Mouse (Mus musculus): ENCODE data around the gene Hirip3.
"Not testable (repeated sequence)": the region's sequence is repeated elsewhere in the genome, so short reads cannot be mapped to it uniquely, and the experiment has no call there.

Hirip3 gene

DNA sequence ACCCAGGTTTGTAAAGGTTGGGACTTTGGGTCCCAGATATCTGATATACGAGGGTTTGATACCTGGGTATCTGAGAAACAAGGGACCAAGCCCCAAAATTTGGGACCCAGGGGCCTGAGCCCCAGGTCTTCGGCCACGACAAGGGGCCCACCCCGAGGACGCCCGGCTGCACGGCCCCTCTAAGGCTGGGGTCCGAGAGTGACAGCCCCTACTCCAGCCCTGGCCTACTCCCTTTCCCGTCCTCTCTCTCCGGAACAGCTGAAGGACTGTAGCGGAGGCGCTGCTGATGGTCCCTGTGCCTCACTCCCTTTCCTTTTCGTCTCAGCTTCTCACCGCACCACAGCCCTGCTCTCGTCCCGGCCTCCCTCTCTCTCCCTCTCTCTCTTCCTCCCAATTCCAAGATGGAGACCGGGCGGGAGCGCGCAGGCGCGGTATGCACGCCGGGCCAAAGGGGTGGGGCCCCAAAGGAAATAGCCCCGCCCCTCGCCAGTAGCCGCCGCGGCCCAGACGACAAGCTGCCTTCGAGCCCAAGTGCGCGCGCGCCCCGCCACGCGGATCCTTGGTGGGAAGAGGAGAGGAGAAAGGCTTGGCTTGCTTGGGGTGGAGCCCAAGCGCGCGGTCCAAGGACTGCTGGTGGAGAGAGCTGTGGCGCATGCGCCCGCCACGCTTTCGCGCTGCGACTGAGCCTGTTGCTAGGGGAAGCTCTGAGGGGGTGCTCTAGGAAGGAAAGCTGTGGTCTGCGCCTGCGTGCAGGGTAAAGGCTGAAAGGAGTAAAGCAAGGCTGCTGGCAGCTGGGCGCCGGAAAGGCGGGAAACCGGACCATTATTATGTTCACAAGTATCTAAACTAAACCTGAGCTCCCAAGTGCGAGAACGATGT, 22.8 kb downstream of the Hirip3 start, which contains the start of gene Taok2:
Gene Taok2 (minus strand): TSS at position 418 of the 879 bp plus-strand sequence.
- in situ Hi-C loops (cut with MboI; ENCODE audit: low pct_unique_long_range_greater_than_20kb in 1 of 2, low sequenced_read_pairs in 2 of 2, unreplicated experiment in 1 of 2): no loop called here

DNA sequence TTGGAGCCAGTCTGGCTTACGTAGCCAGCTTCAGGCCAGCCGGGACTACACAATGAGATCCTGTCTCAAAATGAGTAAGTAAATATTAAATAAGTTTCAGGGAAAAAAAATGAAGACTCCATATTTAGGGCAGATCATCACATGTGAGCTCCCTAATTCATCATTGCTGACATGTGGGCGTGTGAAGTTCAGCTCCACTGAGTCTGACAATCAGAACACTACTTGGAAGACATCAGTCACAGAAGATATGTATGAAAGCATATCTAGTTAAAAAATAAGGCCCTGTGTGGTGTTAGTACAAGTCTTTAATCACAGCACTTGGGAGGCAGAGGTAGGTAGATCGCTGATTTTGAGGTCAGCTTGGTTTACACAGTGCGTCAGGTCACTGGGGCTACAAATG, 25.5 kb downstream of the Hirip3 start:
- in situ Hi-C loops (cut with MboI; ENCODE audit: low pct_unique_long_range_greater_than_20kb in 1 of 2, low sequenced_read_pairs in 2 of 2, unreplicated experiment in 1 of 2): no loop called here

DNA sequence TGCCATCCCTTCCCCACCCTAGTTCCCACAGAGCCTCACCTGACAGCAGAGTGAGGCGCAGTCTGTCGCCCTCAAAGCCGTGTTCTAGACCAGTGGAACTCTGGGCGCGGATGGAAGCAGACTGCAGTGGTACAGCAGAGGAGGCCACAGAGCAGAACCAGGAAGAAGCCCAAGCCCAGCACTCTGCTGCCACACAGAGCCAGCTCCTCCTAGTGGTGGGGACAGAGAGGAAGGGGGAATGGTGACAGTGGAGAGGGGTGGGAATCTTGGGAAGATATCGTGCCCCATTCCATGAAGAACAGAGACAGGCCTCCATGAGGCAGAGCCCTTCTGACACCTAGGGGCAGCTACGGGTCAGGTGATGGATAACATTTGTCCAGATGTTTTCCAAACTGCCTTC, 27.1 kb downstream of the Hirip3 start:
- in situ Hi-C loops (cut with MboI; ENCODE audit: low pct_unique_long_range_greater_than_20kb in 1 of 2, low sequenced_read_pairs in 2 of 2, unreplicated experiment in 1 of 2): no loop called here

DNA sequence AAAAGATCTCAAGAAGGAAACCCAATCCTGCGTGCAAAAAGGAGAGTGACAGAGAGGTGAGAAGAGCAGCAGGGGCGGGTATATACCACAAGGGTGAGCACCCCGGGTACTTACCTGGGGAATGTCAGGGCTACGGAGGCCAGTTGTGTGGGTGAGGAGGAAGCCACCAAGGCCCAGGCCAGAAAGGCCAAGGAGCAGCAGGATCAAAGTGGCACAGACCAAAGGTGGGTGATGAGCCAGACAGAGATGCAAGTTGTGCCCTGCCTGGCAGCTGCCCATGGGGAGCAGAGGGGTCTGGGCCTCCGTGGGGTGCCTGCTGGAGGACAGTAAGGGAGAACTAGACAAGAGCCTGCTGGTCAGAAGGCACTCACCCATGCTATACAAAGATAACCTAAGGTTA, 35.1 kb downstream of the Hirip3 start:
- in situ Hi-C loops (cut with MboI; ENCODE audit: low pct_unique_long_range_greater_than_20kb in 1 of 2, low sequenced_read_pairs in 2 of 2, unreplicated experiment in 1 of 2): no loop called here

DNA sequence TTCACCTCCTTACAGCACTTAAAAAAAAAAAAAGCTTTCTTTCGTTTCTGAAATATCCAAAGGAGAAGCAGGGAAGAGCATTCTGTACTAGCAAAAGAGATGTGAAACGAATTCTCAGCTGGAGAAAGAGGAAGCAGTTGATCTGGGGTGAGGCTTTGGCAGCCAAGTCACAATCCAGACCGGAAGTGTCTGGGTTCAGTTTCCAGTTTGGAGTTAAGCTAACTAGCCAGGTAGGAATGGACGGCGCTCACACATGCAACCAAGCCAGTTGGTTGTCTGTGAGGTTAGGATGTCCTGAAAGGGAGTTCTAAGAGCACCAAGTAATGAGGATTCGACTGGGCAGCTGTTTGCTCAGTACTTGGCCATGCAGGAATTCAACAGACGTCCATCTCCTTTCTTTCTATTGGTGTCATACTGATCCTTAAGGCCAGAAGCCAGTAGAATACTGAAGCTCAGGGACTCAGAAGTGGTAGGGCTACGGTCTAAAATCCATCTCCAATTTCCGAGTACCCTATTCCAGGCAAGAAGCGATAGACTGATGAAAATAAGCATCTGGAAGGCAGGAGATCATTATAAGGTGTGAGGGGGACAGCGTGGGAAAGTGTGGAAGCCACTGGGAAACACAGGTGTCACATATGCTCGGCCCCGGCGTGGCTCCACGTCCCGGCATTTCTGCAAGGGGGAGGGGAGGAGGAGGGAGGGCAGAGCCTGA, 35.8 kb downstream of the Hirip3 start:
- in situ Hi-C loops (cut with MboI; ENCODE audit: low pct_unique_long_range_greater_than_20kb in 1 of 2, low sequenced_read_pairs in 2 of 2, unreplicated experiment in 1 of 2): no loop called here

DNA sequence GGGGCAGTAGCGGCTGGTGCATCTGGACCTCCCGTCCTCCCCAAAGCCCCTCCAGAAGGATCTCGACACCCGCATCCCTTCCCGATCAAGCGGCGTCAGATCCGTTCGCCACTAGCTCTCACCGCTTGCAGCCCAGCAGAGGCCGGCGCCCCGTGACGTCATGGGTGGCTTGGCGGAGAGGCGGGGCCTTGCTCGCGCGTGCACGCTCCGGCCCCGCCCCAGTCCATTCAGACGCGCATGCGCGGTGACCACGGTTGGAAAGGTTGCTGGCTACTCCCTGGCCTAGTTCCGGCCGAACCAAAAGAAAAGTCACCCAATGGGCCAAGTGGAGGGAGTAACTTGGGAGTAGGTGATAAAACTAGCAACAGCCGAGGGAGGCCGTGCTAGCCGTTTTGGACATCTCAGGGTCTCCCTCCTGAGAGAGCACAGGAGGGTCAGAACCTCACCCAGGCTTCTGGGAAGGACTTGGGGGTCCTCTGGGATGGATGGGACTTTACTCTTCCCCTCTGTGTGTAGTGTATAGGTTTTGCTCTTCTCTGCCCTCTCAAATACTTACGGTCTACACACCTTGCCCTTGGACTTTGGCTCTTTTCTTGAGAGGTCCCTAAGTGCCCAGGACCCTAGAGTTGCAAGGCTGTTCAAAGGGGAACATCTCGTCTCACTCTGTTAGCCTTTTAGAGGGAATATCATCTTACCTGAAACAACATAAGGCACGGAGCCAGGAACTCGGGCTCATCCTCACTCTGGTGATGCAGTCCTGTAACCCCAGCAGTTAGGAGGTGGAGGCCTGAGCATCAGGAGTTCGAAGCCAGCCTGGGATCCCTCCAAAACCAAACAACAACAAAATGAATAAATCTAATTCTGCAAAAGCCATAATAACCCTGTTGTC, 36.6 kb downstream of the Hirip3 start:
- in situ Hi-C loops (cut with MboI; ENCODE audit: low pct_unique_long_range_greater_than_20kb in 1 of 2, low sequenced_read_pairs in 2 of 2, unreplicated experiment in 1 of 2): no loop called here

DNA sequence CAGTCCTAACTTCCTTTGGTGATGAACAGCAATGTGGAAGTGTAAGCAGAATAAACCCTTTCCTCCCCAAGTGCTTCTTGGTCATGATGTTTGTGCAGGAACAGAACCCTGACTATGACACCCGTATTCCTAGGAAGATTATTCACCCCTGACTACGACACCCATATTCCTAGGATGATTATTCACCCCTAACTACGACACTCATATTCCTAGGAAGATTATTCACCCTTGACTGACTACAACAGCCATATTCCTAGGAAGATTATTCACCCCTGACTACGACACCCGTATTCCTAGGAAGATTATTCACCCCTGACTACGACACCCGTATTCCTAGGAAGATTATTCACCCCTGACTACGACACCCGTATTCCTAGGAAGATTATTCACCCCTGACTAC, 38.0 kb downstream of the Hirip3 start:
- in situ Hi-C loops (cut with MboI; ENCODE audit: low pct_unique_long_range_greater_than_20kb in 1 of 2, low sequenced_read_pairs in 2 of 2, unreplicated experiment in 1 of 2): not testable (repeated sequence)

DNA sequence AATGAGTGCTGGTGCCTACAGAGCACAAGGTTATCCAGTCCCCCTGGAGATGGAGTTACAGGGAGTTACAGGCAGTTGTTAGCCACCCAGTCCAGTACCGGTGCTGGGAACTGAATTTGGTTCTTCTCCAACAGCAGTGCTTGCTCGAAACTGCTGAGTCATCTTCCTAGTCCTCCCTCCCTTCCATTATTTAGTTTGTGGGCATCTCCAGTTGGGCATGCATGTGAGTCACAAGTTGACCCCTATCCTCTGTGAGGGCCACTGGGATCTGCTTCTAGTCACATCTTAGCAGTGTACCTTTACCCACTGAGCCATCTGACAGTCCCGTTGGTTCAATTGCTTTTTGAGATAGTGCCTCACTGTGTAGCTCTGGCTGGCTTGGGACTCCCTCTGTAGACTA, 43.8 kb downstream of the Hirip3 start:
- in situ Hi-C loops (cut with MboI; ENCODE audit: low pct_unique_long_range_greater_than_20kb in 1 of 2, low sequenced_read_pairs in 2 of 2, unreplicated experiment in 1 of 2): no loop called here

DNA sequence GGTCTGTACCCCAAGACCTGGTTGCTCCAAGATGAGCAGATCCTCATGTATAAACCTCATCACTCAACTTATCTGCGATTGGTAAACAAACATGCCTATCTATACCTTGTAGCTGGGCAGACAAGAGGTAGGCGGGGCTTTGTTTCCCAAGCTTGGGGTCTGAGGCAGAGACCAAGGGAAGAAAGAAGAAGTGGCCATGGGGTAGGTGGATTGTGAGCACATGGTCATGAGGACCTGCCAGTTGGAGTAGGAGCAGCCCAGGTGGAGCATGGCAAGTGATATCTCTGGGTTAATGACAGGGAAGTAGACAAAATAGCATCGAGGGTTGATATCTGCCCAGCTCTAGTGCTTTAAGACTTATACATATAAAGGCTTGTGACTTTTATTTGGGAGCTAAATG, 53.1 kb downstream of the Hirip3 start:
- in situ Hi-C loops (cut with MboI; ENCODE audit: low pct_unique_long_range_greater_than_20kb in 1 of 2, low sequenced_read_pairs in 2 of 2, unreplicated experiment in 1 of 2): no loop called here

All from mouse embryonic stem cell (cell line).